Mouse (Mus musculus) intestine, postnatal 0 days (tissue): ENCODE measurements around the gene Dad1. TPM values are rescaled to one million over a fixed set of nuclear protein-coding genes. Genes with fewer than 3 reads are reported as not detected.

ENCODE experiments used
- ATAC-seq: fragments of 200-750 bp; cut with Nextera tagmentation; 2 replicates; pipeline ENCODE4 v1.8.0; 2017; ENCODE audit warnings: mild to moderate bottlenecking, moderate TSS enrichment, moderate library complexity
- H3K27ac ChIP-seq: fragments of 300-500 bp; sonication (generic); 2 replicates; pipeline ENCODE4 v1.5.1; 2014; ENCODE audit warnings: mild to moderate bottlenecking, low read depth, low read length, moderate library complexity
- H3K27me3 ChIP-seq: fragments of 300-500 bp; sonication (generic); replicated peaks from 2 replicates; pipeline ENCODE4 v1.6.1; 2014; ENCODE audit warnings: low read length, mixed read lengths; ENCODE audit not compliant: control insufficient read depth, insufficient read depth
- H3K36me3 ChIP-seq: fragments of 300-500 bp; sonication (generic); 2 replicates; pipeline ENCODE4 v1.6.1; 2014; ENCODE audit warnings: mild to moderate bottlenecking, moderate library complexity; ENCODE audit not compliant: control insufficient read depth, insufficient read depth
- H3K4me1 ChIP-seq: fragments of 300-500 bp; sonication (generic); replicated peaks from 2 replicates; pipeline ENCODE4 v1.6.1; 2014; ENCODE audit warnings: antibody characterized with exemption, low read length, mixed read lengths; ENCODE audit not compliant: control insufficient read depth, insufficient read depth
- H3K4me2 ChIP-seq: fragments of 300-500 bp; sonication (generic); replicated peaks from 2 replicates; pipeline ENCODE4 v1.6.1; 2014; ENCODE audit warnings: low read depth, mild to moderate bottlenecking, moderate library complexity
- H3K4me3 ChIP-seq: fragments of 300-500 bp; sonication (generic); 2 replicates; pipeline ENCODE4 v1.5.1; 2014; ENCODE audit warnings: low read depth, low read length
- H3K9ac ChIP-seq: fragments of 300-500 bp; sonication (generic); 2 replicates; pipeline ENCODE4 v1.6.1; 2014; ENCODE audit warnings: mild to moderate bottlenecking, low read depth, low read length
- H3K9me3 ChIP-seq: fragments of 300-500 bp; sonication (generic); 2 replicates; pipeline ENCODE4 v1.6.1; 2016; ENCODE audit warnings: mixed run types; ENCODE audit not compliant: control insufficient read depth
- CTCF ChIP-seq: sonication (generic); IDR thresholded peaks from 2 replicates; pipeline ENCODE4 v1.5.1; 2016; ENCODE audit warnings: low read depth, mild to moderate bottlenecking, control low read depth, antibody characterized with exemption, moderate library complexity
- WGBS: fragments of 180-500 bp; shearing (Covaris S2); extraction: QIAGEN DNeasy Blood & Tissue Kit; methylation state at CpG from one replicate; pipeline ENCODE4 v1.1.7; 2014; 5-methylcytosine and 5-hydroxymethylcytosine counted together
- polyA plus RNA-seq: library from polyadenylated mRNA; unstranded; fragments of >200 nt; fragmentation: Nextera tagmentation; extraction: Ambion mirVana; gene quantifications from 2 replicates; pipeline ENCODE4 v1.2.1, GENCODE M21; 2015

Gene Dad1
- polyA plus RNA-seq, 1 experiment from 2014 or later, result 492 TPM

DNA sequence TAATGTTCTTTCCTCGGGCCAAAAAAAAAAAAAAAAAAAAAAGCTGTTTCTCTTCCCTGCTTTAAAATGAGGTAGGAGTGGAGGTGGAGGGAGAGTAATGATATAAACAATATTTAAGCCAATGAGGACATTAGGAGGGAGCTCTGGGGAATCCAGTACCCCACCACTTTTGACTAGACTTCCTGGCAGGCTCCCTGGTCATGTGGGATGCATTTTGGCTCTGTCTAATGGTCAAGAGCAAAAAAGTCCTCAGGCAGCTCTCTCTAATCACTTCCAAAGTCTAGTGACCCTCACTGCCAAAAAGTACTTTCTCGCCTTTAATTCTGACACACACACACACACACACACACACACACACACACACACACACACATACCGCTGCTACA, 61.4 kb downstream of the Dad1 start:
- no peaks in the 10 kb centered on the region for H3K27me3 ChIP-seq
- H3K9ac ChIP-seq, result no peak overlapping the region
- peaks cover 10% of the 10 kb centered on the region for H3K4me1 ChIP-seq
- no peak overlapping the region for H3K4me3 ChIP-seq
- no peak for ATAC-seq
- H3K27ac ChIP-seq, result no peak overlapping the region
- H3K9me3 ChIP-seq, result no peaks in the 10 kb centered on the region
- no peak for TF ChIP-seq CTCF
- 50% methylated on average over 3 of the region's 3 CpGs for WGBS
- no peaks in the 10 kb centered on the region for H3K36me3 ChIP-seq
- H3K4me2 ChIP-seq, result no peak overlapping the region

DNA sequence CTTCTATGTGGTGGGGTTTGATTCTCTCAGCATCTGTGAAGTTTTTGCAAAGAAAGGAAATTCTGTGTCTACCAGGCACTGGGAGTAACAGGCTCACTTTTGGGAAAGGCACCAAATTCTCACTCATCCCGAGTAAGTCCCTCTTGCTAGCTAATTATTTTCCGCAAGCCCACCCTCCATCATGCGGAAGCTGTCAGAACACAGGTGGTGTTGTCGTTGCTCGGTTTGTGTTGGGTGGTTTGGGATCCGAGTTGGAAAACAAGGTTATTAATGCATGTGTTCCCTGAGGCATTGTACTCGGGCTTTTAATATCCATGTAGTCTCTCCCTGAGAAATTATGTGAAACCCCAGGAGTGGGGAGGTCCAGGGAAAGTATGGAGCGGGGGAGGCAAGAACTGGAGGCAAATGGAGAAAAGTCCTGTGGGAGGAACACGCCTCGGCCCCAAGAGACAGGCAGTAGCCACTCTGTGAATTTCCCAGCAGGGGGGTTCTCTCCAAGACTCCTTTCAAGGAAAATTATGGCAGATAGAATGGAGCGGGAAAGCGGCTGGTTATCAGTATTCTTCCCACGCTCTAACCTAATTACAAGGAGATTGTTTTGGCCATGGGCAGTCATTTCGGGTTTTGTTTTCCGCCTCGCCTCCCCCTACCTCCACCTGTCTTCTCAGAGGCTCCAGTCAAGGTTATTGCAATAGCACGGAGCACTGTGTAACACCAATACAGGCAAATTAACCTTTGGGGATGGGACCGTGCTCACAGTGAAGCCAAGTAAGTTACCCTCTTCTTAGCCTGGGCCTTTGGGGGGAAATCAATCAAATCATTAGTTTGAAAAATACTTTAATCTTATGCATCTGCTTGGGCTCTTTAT, 62.1 kb downstream of the Dad1 start:
- H3K9ac ChIP-seq, result no peak overlapping the region
- H3K27me3 ChIP-seq, result no peaks in the 10 kb centered on the region
- TF ChIP-seq CTCF, result no peak
- no peak overlapping the region for H3K4me3 ChIP-seq
- ATAC-seq, result no peak
- no peak overlapping the region for H3K27ac ChIP-seq
- H3K36me3 ChIP-seq, result no peaks in the 10 kb centered on the region
- WGBS, result 77% methylated on average over 18 of the region's 18 CpGs
- no peak overlapping the region for H3K4me2 ChIP-seq
- peaks cover 10% of the 10 kb centered on the region for H3K4me1 ChIP-seq
- no peaks in the 10 kb centered on the region for H3K9me3 ChIP-seq

- no peaks in the 10 kb centered on the region for H3K27me3 ChIP-seq
- H3K4me1 ChIP-seq, result peaks cover 10% of the 10 kb centered on the region
- 26% methylated on average over 4 of the region's 4 CpGs for WGBS
- no peak overlapping the region for H3K4me2 ChIP-seq
- no peaks in the 10 kb centered on the region for H3K9me3 ChIP-seq
- ATAC-seq, result no peak
- H3K4me3 ChIP-seq, result no peak overlapping the region
- no peaks in the 10 kb centered on the region for H3K36me3 ChIP-seq
- H3K27ac ChIP-seq, result peak overlapping the region; percentile 28; the same call in 1 of the 2 replicates
- H3K9ac ChIP-seq, result no peak overlapping the region
- TF ChIP-seq CTCF, result no peak
Measured at GRCm38 (mm10) chr14:54191026-54191390, 62.9 kb downstream of the Dad1 start.

GRCm38 (mm10) chr14:54190305-54191025, 63.4 kb downstream of the Dad1 start:
- no peak for ATAC-seq
- no peaks in the 10 kb centered on the region for H3K36me3 ChIP-seq
- H3K4me3 ChIP-seq, result no peak overlapping the region
- no peak overlapping the region for H3K9ac ChIP-seq
- H3K27me3 ChIP-seq, result no peaks in the 10 kb centered on the region
- no peaks in the 10 kb centered on the region for H3K9me3 ChIP-seq
- peaks cover 10% of the 10 kb centered on the region for H3K4me1 ChIP-seq
- no peak overlapping the region for H3K4me2 ChIP-seq
- no peak for TF ChIP-seq CTCF
- H3K27ac ChIP-seq, result peak overlapping the region; percentile 28; the same call in 1 of the 2 replicates
- WGBS, result 27% methylated on average over 7 of the region's 7 CpGs

- Histone ChIP-seq H3K27ac (no peak overlapping the region), H3K4me2 (no peak overlapping the region), H3K4me1 (peaks cover 10% of the 10 kb centered on the region), H3K9ac (no peak overlapping the region), H3K27me3 (no peaks in the 10 kb centered on the region), H3K9me3 (no peaks in the 10 kb centered on the region), H3K36me3 (no peaks in the 10 kb centered on the region), H3K4me3 (no peak overlapping the region)
- TF ChIP-seq CTCF, result no peak
- WGBS, result 69% methylated on average over 3 of the region's 3 CpGs
- no peak for ATAC-seq
Measured at GRCm38 (mm10) chr14:54189255-54189654, 64.6 kb downstream of the Dad1 start.

DNA sequence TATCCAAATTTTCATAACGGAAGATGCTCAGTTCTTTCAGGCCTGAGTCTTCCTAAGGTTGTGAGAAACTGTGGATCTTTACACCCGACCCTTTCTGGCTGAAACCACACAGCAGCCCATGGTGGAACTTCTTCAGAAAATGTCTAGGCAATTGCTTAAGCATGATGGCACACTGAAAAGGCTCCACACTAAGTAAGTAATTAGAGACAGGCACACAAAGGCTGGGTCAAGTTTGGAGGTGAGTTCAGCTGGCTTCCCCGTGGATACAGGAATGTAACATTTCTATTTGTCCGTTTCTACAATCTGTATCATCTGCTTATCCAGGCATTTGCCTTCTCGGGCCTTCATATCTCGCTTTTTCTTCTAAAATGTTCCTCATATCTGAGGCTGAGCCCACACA, 66.7 kb downstream of the Dad1 start:
- Histone ChIP-seq H3K9ac (no peak overlapping the region), H3K4me3 (no peak overlapping the region), H3K27me3 (no peaks in the 10 kb centered on the region), H3K36me3 (no peaks in the 10 kb centered on the region), H3K9me3 (no peaks in the 10 kb centered on the region), H3K4me2 (no peak overlapping the region), H3K4me1 (peaks cover 10% of the 10 kb centered on the region), H3K27ac (no peak overlapping the region)
- no peak for ATAC-seq
- no peak for TF ChIP-seq CTCF
- WGBS, result 80% methylated on average over 6 of the region's 6 CpGs

Other genes starting within 250 kb of the Dad1 start
- 38.3 and 38.4 TPM in 2 replicates for gene Abhd4, start 84 bp upstream of the Dad1 start, polyA plus RNA-seq
- 0.14 TPM in 1 of 2 replicates, not detected in the other for gene Olfr49, start 30.8 kb upstream of the Dad1 start, polyA plus RNA-seq
- 35.5 and 36.4 TPM in 2 replicates for gene Oxa1l, start 106.7 kb upstream of the Dad1 start, polyA plus RNA-seq
- 188 TPM in 2 replicates for gene Slc7a7, start 163.7 kb upstream of the Dad1 start, polyA plus RNA-seq
- 300 and 317 TPM in 2 replicates for gene Mrpl52, start 172.8 kb upstream of the Dad1 start, polyA plus RNA-seq
- 49.4 and 53.7 TPM in 2 replicates for gene Mmp14, start 177.5 kb upstream of the Dad1 start, polyA plus RNA-seq
- gene Lrp10, start 210.0 kb upstream of the Dad1 start, polyA plus RNA-seq, result 105 and 108 TPM in 2 replicates
- 0.78 and 0.89 TPM in 2 replicates for gene Rem2, start 222.0 kb upstream of the Dad1 start, polyA plus RNA-seq